Mouse (Mus musculus): ENCODE measurements around the gene Fut7.

- TF ChIP-seq CTCF (IDR thresholded peaks at IDR 0.05; ENCODE audit: extremely low read depth, insufficient read length, insufficient replicate concordance, low read depth, low read length), result no peak
- TF ChIP-seq POLR2A (IDR thresholded peaks at IDR 0.05; ENCODE audit: low read depth, low read length), result no peak
Observed at GRCm38 (mm10) chr2:25384492-25384891, 38.6 kb upstream of the Fut7 start.

Data from small intestine, adult 2 months (tissue).